Comparison of ENCODE assay signal across 13 mouse cellular contexts in the genomic region with DNA sequence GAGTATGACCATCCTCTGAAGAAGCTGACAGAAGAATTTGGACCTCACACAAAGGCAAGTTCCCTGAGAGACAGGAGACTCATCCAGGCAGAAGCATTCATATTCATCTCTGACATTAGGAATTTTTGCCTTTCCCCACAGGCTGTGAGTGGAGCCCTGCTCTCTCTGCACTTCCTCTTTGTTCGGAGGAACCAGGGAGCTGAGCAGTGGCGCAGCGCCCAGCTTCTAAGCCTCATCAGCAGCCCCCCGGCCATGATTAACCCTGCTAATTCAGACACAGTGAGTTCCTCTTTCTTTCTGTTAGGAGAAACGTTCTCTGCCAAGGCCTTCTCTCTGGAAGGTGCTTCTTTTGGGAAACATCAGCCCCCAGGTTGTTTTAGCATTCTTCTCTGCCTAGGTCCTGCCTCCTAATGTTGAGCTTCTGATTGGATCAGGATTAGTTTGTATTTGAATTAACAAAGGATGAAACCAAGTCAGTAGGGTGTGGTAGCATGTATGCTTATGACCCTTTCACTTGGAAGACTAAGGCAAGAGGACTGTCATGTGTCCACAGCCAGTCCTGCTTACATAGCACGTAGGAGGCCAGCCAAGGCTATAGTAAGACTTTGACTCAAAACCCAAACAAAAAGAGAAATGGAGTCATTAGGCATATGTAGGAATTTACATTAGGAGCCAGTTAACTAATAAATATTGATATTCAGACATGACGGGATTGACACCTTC. TPM values are rescaled to one million over a fixed set of nuclear protein-coding genes. Genes with fewer than 3 reads are reported as not detected.
DNase-seq lines count a peak whose midpoint lies in the region; ATAC-seq and TF ChIP-seq lines count a peak whose summit lies in the region.
"Had no signal": no experiment of that assay in that cellular context is flagged by ENCODE, and none has a peak within 500 bp of the region (broad histone marks: within the 10 kb centered on the region; RNA-seq: fewer than 3 reads in every experiment).

No protein-coding gene starts in this region.

- no peak for ATAC-seq in heart, embryonic 12.5 days (ENCODE audit: insufficient number of reproducible peaks, low FRiP score)
- no peak for ATAC-seq in lung, embryonic 14.5 days (ENCODE audit: insufficient read depth)
- peak; percentile 93 for ATAC-seq in common myeloid progenitor, adult 5-6 weeks (replicated peaks; ENCODE audit: low read depth, poor library complexity, severe bottlenecking)
- peak; percentile 93 for ATAC-seq in megakaryocyte, adult 5-6 weeks (ENCODE audit: poor library complexity, severe bottlenecking)

- DNase-seq in heart, adult 11 months, result peak; percentile 96
- peak; percentile 6 for DNase-seq in lung, embryonic 14.5 days
- no peak for DNase-seq in lung, postnatal 14 days
- DNase-seq in limb, embryonic 10.5 days (ENCODE audit: low spot score), result no peak
- no peak for DNase-seq in ovary, postnatal 10 days (ENCODE audit: low spot score)
- DNase-seq: liver, embryonic 13.5 days had no signal

- no peak overlapping the region for H3K4me3 ChIP-seq in heart, embryonic 12.5 days
- no peak overlapping the region for H3K4me3 ChIP-seq in lung, embryonic 14.5 days (ENCODE audit: low read depth, low read length)
- H3K4me3 ChIP-seq in limb, embryonic 10.5 days, result no peak overlapping the region
- H3K4me3 ChIP-seq: layer of hippocampus, adult 2 months; liver, embryonic 13.5 days had no signal

- H3K9me3 ChIP-seq in heart, embryonic 12.5 days (replicated peaks), result no peaks in the 10 kb centered on the region
- H3K9me3 ChIP-seq in lung, embryonic 14.5 days (ENCODE audit: low read depth, low read length), result no peaks in the 10 kb centered on the region
- H3K9me3 ChIP-seq in limb, embryonic 10.5 days (replicated peaks), result no peaks in the 10 kb centered on the region
- H3K9me3 ChIP-seq: liver, embryonic 13.5 days had no signal

- TF ChIP-seq CTCF in lung, embryonic 14.5 days (IDR thresholded peaks at IDR 0.05; ENCODE audit: low read depth), result no peak

- no peak overlapping the region for H3K9ac ChIP-seq in heart, embryonic 12.5 days
- no peak overlapping the region for H3K9ac ChIP-seq in lung, embryonic 14.5 days
- H3K9ac ChIP-seq: hindbrain, embryonic 14.5 days; liver, embryonic 13.5 days had no signal

- WGBS in heart, embryonic 12.5 days, result 70% methylated on average over 7 of the region's 7 CpGs
- 44% methylated on average over 7 of the region's 7 CpGs for WGBS in lung, embryonic 14.5 days
- WGBS in limb, embryonic 10.5 days, result 81% methylated on average over 7 of the region's 7 CpGs

- H3K27ac ChIP-seq in heart, embryonic 12.5 days (ENCODE audit: poor library complexity, severe bottlenecking), result no peak overlapping the region
- no peak overlapping the region for H3K27ac ChIP-seq in lung, embryonic 14.5 days (ENCODE audit: low read depth)
- no peak overlapping the region for H3K27ac ChIP-seq in limb, embryonic 10.5 days
- H3K27ac ChIP-seq: hindbrain, embryonic 14.5 days; layer of hippocampus, adult 2 months; liver, embryonic 13.5 days had no signal

- H3K4me2 ChIP-seq in heart, embryonic 12.5 days, result no peak overlapping the region
- no peak overlapping the region for H3K4me2 ChIP-seq in lung, embryonic 14.5 days
- H3K4me2 ChIP-seq: hindbrain, embryonic 14.5 days; liver, embryonic 13.5 days had no signal

- no peaks in the 10 kb centered on the region for H3K36me3 ChIP-seq in heart, embryonic 12.5 days
- H3K36me3 ChIP-seq in lung, embryonic 14.5 days (ENCODE audit: insufficient read depth), result no peaks in the 10 kb centered on the region
- no peaks in the 10 kb centered on the region for H3K36me3 ChIP-seq in limb, embryonic 10.5 days
- H3K36me3 ChIP-seq: liver, embryonic 13.5 days had no signal

- no peaks in the 10 kb centered on the region for H3K4me1 ChIP-seq in heart, embryonic 12.5 days (replicated peaks)
- no peaks in the 10 kb centered on the region for H3K4me1 ChIP-seq in lung, embryonic 14.5 days (ENCODE audit: insufficient read depth)
- no peaks in the 10 kb centered on the region for H3K4me1 ChIP-seq in limb, embryonic 10.5 days
- H3K4me1 ChIP-seq: liver, embryonic 13.5 days had no signal

- H3K27me3 ChIP-seq in heart, embryonic 12.5 days (replicated peaks), result no peaks in the 10 kb centered on the region
- H3K27me3 ChIP-seq in lung, embryonic 14.5 days (ENCODE audit: insufficient read depth, low read length), result no peaks in the 10 kb centered on the region
- no peaks in the 10 kb centered on the region for H3K27me3 ChIP-seq in limb, embryonic 10.5 days (ENCODE audit: low read depth, poor library complexity, severe bottlenecking)
- H3K27me3 ChIP-seq: liver, embryonic 13.5 days had no signal

RNA-seq across cellular contexts. Expression of a gene that starts 9.1 kb away (rescaled TPM):
- 1.7 and 1.9 TPM in 2 replicates for polyA plus RNA-seq in heart, embryonic 12.5 days (2016; fragmentation: Nextera tagmentation; extraction: Ambion mirVana)
- 2.6 and 2.8 TPM in 2 replicates for polyA plus RNA-seq in lung, embryonic 14.5 days (2014; fragmentation: Nextera tagmentation; extraction: Ambion mirVana)
- total RNA-seq in common myeloid progenitor, adult 5-6 weeks (2017), result 86.4 and 101 TPM in 2 replicates
- 133 and 136 TPM in 2 replicates for total RNA-seq in megakaryocyte, adult 5-6 weeks (2015)
- total RNA-seq in megakaryocyte, adult 5-6 weeks (2017), result 191 and 203 TPM in 2 replicates
- 1.1 and 1.4 TPM in 2 replicates for polyA plus RNA-seq in limb, embryonic 10.5 days (2016; fragmentation: Nextera tagmentation; extraction: Ambion mirVana)

RNA-seq across cellular contexts. Expression of a gene that starts 14.4 kb away (rescaled TPM):
- not detected in 2 replicates for polyA plus RNA-seq in heart, embryonic 12.5 days (2016; fragmentation: Nextera tagmentation; extraction: Ambion mirVana)
- not detected in 2 replicates for polyA plus RNA-seq in lung, embryonic 14.5 days (2014; fragmentation: Nextera tagmentation; extraction: Ambion mirVana)
- total RNA-seq in common myeloid progenitor, adult 5-6 weeks (2017), result not detected in 2 replicates
- not detected in 2 replicates for total RNA-seq in megakaryocyte, adult 5-6 weeks (2015)
- not detected in 2 replicates for total RNA-seq in megakaryocyte, adult 5-6 weeks (2017)
- polyA plus RNA-seq in limb, embryonic 10.5 days (2016; fragmentation: Nextera tagmentation; extraction: Ambion mirVana), result not detected in 2 replicates
- total RNA-seq: layer of hippocampus, adult 2 months had no signal
- polyA plus RNA-seq: hindbrain, embryonic 14.5 days; liver, embryonic 13.5 days; small intestine, adult 2 months had no signal

RNA-seq across cellular contexts. Expression of a gene that starts 32.4 kb away (rescaled TPM):
- 59.5 and 62.3 TPM in 2 replicates for polyA plus RNA-seq in heart, embryonic 12.5 days (2016; fragmentation: Nextera tagmentation; extraction: Ambion mirVana)
- not detected in 2 replicates for polyA plus RNA-seq in lung, embryonic 14.5 days (2014; fragmentation: Nextera tagmentation; extraction: Ambion mirVana)
- total RNA-seq in common myeloid progenitor, adult 5-6 weeks (2017), result not detected in 2 replicates
- total RNA-seq in megakaryocyte, adult 5-6 weeks (2015), result 4.4 and 6.8 TPM in 2 replicates
- 1.3 and 1.5 TPM in 2 replicates for total RNA-seq in megakaryocyte, adult 5-6 weeks (2017)
- not detected in 2 replicates for polyA plus RNA-seq in limb, embryonic 10.5 days (2016; fragmentation: Nextera tagmentation; extraction: Ambion mirVana)
- total RNA-seq: layer of hippocampus, adult 2 months had no signal
- polyA plus RNA-seq: hindbrain, embryonic 14.5 days; liver, embryonic 13.5 days; small intestine, adult 2 months; thymus, postnatal 0 days had no signal

RNA-seq across cellular contexts. Expression of a gene that starts 40.1 kb away (rescaled TPM):
- 3.7 and 4.0 TPM in 2 replicates for polyA plus RNA-seq in heart, embryonic 12.5 days (2016; fragmentation: Nextera tagmentation; extraction: Ambion mirVana)
- polyA plus RNA-seq in lung, embryonic 14.5 days (2014; fragmentation: Nextera tagmentation; extraction: Ambion mirVana), result 1.8 and 2.5 TPM in 2 replicates
- total RNA-seq in common myeloid progenitor, adult 5-6 weeks (2017), result 0.19 and 2.2 TPM in 2 replicates
- total RNA-seq in megakaryocyte, adult 5-6 weeks (2015), result 13.2 and 16.8 TPM in 2 replicates
- total RNA-seq in megakaryocyte, adult 5-6 weeks (2017), result 8.2 and 12.9 TPM in 2 replicates
- polyA plus RNA-seq in limb, embryonic 10.5 days (2016; fragmentation: Nextera tagmentation; extraction: Ambion mirVana), result 2.0 and 2.9 TPM in 2 replicates

Comparison
In these comparisons a context has a peak if more than half of its experiments do, and no peak if none do; other contexts are left out.
1. DNase-seq: peak in heart, adult 11 months (single experiment) and lung, embryonic 14.5 days (single experiment); none in lung, postnatal 14 days (single experiment), limb, embryonic 10.5 days (single experiment) and ovary, postnatal 10 days (single experiment).
2. ATAC-seq: peak in common myeloid progenitor, adult 5-6 weeks (single experiment) and megakaryocyte, adult 5-6 weeks (single experiment); none in heart, embryonic 12.5 days (single experiment) and lung, embryonic 14.5 days (single experiment).
3. RNA of a gene that starts 32.4 kb away (polyA plus RNA-seq): 59.5 to 62.3 TPM in heart, embryonic 12.5 days; not detected in lung, embryonic 14.5 days and not detected in limb, embryonic 10.5 days; every median in the first group is over 10 times any median in the second.